Mouse (Mus musculus) right cerebral cortex, postnatal 4 days (tissue): Measurements from ENCODE around the gene Rnase13.

ENCODE experiments used
- DNase-seq: peaks from one replicate; pipeline ENCODE4 v3.0.0-alpha.2; 2022

Gene Rnase13

GRCm38 (mm10) chr14:51913062-51913959 is 9.3 kb downstream of the Rnase13 start:
- DNase-seq = peak; percentile 62

- DNase-seq = no peak
Observed at GRCm38 (mm10) chr14:51912391-51913061, 10.0 kb downstream of the Rnase13 start.

DNA sequence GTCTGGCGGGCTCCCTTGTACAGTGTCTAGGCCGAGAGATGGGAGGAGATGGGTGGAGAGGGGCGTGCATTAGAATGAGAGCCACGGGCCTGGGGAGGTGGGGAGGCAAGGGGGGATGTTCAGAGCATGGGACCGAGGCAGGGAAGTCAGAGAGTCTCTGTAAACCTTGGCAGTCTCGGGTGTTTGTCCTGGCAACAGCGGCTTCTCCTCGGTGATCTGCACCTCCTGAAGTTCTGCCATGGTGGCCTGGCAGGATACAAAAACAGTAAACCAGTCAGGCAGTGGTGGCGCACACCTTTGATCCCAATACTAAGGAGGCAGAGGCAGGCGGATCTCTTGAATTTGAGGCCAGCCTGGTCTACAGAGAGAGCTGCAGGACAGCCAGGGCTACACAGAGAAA is 11.3 kb downstream of the Rnase13 start:
- no peak for DNase-seq

DNA sequence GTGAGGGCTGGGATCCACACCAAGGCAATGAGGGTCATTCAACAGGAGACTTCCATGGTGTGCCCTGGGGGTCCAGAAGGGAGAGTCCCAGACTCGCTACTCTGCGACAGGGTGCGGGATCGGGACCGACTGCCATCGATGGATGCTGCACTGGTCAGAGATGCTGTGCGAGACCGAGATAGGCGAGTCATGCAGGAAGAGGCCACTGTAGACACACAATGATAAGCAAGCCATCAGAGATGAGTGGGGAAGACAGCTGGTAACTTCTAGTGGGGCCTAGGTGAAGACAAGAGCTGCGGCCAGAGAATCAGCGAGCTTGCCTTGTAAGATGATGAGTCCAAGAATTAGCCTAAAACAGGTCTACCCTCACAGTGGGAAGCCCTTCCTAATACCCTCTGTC is 16.5 kb downstream of the Rnase13 start:
- no peak for DNase-seq

DNA sequence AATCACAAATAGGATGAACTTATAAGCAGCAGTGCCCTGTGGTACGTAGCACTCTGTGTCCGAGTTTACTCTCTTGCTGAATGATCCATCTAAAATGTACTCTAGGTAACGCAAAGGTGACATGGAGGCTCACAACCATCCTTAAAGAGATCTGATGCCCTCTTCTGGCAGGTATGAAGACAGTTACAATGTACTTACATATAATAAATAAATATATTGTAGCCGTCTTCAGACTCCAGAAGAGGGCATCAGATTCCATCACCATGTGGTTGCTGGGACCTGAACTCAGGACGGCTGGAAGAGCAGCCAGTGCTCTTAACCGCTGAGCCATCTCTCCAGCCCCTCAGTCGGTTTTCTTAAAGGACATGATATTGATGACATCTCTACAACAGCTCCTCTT is 17.9 kb downstream of the Rnase13 start:
- DNase-seq = no peak

- no peak for DNase-seq
Observed at GRCm38 (mm10) chr14:51903782-51904181, 18.8 kb downstream of the Rnase13 start.

DNA sequence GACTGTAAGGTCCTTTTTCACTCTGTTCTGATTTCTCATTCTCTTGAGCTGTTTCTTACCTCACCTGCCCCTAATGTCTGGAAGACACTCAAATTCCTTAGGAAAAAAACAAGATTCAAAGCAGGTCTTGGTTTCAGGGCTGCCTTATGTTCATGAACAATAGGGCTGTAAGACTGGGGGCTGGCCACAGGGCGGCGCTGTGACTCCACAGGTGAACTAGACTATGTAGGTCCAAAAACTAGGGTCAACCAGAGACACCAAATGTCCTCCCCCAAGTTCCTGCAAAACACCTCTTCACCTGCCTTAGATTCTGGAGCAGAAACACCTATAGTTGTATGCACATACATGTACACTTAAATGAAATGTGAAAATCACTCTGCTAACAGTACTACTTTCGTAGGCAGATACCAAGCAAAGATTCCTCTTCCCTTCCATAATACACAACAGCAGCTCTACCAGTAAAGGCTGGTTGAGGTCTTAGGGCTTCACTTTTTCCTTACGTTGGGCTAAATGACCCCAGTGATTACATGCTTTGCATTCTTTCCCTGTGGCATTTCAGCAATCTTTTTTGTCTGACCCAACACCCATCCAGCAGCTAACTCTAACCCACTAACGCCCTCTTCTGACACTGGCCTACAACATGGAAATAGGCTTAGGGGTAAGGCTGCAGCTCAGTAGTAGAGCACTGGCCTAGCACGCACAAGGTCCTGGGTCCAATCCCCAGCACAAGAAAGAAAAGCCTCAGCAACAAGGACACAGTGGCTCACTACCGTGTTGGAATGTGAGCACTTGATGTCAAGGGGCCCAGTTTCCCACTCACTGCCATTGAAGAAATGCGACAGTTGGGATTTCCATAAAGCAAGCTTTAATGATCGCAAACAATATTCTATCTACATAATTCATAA is 19.5 kb downstream of the Rnase13 start:
- DNase-seq = peak; percentile 89

DNA sequence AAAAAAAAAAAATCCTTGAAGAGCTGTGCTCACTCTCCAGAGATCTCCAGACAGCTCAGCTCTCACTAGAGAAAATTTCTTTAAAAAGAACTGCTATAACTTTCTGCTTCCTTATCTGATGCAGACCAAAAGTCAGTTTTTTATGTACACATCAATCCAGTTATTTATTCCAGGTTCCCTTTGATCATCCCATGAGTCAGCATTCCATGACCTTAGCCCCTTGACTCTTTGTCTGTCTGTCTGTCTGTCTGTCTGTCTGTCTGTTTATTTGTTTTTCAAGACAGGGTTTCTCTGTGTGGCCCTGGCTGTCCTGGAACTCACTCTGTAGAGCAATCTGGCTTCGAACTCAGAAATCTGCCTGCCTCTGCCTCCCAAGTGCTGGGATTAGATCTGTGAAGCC is 23.2 kb downstream of the Rnase13 start:
- no peak for DNase-seq

DNA sequence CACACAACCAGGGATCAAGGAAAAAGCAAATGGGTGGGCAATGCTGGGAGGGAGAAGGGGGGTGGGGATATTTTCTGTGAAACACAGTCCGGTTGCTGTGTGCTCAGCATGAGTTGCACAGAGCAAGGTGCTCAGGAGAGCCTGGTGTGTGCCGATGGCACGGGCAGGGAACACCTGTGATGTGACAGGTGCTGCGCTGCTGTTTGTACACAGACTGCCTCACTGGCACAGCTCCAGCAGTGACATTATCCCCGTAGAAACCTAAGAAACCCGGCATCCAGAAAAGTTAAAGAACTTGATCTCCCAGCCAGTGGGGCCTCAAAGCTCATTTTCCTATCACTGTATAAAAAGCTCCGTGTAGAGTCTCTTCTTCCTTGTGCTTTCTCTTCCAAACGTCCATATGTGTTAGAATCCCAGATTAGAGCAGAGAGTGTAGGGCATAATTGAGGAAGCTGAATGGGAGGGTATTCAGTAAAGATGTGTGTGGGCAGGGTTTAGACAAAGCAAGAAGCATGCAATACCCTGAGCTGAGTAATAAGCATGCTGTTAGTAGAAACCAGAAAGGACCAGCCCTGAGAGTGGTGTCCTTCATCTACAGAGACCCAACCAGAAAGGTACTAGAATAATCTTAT is 25.9 kb downstream of the Rnase13 start:
- no peak for DNase-seq

- DNase-seq = no peak
Observed at GRCm38 (mm10) chr14:51896019-51896418, 26.6 kb downstream of the Rnase13 start.

DNA sequence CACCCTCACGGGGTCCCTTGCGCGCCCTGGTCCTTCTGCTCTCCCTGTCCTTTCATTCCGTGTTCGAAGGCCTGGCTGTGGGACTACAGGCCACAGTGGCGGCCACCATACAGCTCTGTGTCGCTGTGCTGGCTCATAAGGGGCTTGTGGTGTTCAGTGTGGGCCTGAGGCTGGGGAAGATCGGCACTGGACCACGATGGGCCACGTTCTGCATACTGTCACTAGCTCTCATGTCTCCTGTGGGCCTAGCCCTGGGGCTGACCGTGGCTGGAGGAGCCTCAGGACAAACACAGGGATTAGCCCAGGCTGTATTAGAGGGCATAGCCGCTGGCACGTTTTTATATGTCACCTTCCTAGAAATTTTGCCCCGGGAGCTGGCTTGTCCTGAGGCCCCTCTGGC is 27.5 kb downstream of the Rnase13 start:
- DNase-seq = no peak

GRCm38 (mm10) chr14:51893809-51894208 is 28.8 kb downstream of the Rnase13 start:
- DNase-seq = no peak

DNA sequence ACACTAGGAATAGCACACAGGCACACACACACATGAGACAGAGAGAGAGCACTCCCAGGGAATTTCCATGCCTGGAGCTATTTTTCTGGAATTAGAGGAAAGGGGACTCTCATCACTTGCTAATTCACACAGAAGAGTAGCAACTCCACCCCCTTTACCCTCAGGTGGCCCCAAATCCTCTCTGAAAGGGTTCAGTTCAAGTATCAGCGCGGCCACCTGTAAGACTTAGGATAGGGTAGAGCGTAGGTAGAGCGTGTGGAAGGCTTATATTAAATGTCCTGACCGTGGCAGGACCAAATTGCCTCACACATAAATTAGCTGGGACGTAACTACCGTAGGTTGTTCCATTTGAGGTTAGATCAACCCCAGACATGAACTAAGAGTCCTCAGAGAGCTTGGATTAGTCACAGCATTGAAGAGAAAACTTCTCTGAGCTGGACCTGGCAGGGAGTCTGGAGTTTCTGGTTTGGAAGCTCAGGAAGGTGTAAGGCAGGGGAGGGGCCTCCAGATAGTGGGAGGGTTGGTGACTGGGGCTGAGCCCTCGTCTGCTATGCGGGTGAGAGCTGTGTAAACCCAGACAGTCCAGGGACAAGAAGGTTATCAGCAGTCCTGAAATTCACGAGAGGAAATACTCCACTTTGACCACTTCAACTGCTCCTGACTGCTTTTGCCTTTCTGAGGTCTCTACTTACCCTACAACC is 29.3 kb downstream of the Rnase13 start:
- no peak for DNase-seq

- DNase-seq = no peak
Observed at GRCm38 (mm10) chr14:51892191-51892939, 30.2 kb downstream of the Rnase13 start, which contains the start of gene Slc39a2. Gene Slc39a2 (plus strand): TSS chr14:51892889.

DNA sequence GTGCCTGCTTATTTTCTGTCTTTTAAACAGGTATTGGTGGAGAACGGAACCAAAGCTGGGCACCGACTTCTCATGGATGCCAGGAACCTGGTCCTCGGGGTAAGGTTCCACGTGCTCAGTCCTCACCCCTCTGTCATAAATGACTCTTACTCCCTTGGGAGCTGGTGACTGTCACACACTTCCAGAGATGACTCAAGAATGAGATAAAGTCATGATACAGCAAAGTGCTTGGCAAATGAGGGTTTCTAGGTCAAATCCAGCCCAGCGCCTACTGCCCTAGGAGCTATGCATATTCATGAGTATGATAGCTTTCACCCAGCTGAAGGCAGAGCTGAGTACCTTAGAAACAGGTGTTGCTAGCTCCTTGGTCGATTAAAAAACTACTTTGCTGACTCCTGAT is 32.7 kb downstream of the Rnase13 start:
- DNase-seq = no peak

- DNase-seq = no peak
Observed at GRCm38 (mm10) chr14:51886051-51886450, 36.5 kb downstream of the Rnase13 start.

GRCm38 (mm10) chr14:51884598-51885331 is 37.8 kb downstream of the Rnase13 start, which contains the start of gene Mettl17:
Gene Mettl17 (plus strand): TSS chr14:51884842.
- DNase-seq = peak; percentile 85

- no peak for DNase-seq
Observed at GRCm38 (mm10) chr14:51884031-51884544, 38.5 kb downstream of the Rnase13 start.

- DNase-seq = peak; percentile 62
Observed at GRCm38 (mm10) chr14:51883527-51884030, 39.0 kb downstream of the Rnase13 start.

- no peak for DNase-seq
Observed at GRCm38 (mm10) chr14:51877517-51877916, 45.1 kb downstream of the Rnase13 start.
